Mouse (Mus musculus) liver, embryonic 16.5 days (tissue): ENCODE results near the gene Atxn10. TPM values are rescaled to one million over a fixed set of nuclear protein-coding genes. Genes with fewer than 3 reads are reported as not detected.

Experiments used
- ATAC-seq: fragments of 200-750 bp; cut with Nextera tagmentation; 2 replicates; pipeline ENCODE4 v1.8.0; 2017; ENCODE audit warnings: low read depth, mild to moderate bottlenecking, moderate number of reproducible peaks, moderate library complexity
- H3K27ac ChIP-seq: fragments of 300-500 bp; sonication (generic); 2 replicates; pipeline ENCODE4 v1.5.1; 2014; ENCODE audit warnings: mild to moderate bottlenecking, low read length
- H3K27me3 ChIP-seq: fragments of 300-500 bp; sonication (generic); 2 replicates; pipeline ENCODE4 v1.6.1; 2014; ENCODE audit warnings: low read depth, low read length, mixed read lengths; ENCODE audit not compliant: control insufficient read depth, insufficient read depth
- H3K36me3 ChIP-seq: fragments of 300-500 bp; sonication (generic); 2 replicates; pipeline ENCODE4 v1.6.1; 2014; ENCODE audit warnings: mild to moderate bottlenecking; ENCODE audit not compliant: control insufficient read depth, insufficient read depth
- H3K4me1 ChIP-seq: fragments of 300-500 bp; sonication (generic); 2 replicates; pipeline ENCODE4 v1.6.1; 2014; ENCODE audit warnings: low read depth, low read length, mixed read lengths; ENCODE audit not compliant: control insufficient read depth
- H3K4me2 ChIP-seq: fragments of 300-500 bp; sonication (generic); 2 replicates; pipeline ENCODE4 v1.6.1; 2014; ENCODE audit warnings: low read depth, low read length, mixed read lengths
- H3K4me3 ChIP-seq: fragments of 300-500 bp; sonication (generic); 2 replicates; pipeline ENCODE4 v1.5.1; 2014; ENCODE audit warnings: low read depth, mild to moderate bottlenecking, low read length
- H3K9ac ChIP-seq: fragments of 300-500 bp; sonication (generic); 2 replicates; pipeline ENCODE4 v1.6.1; 2014; ENCODE audit warnings: low read depth, low read length
- H3K9me3 ChIP-seq: fragments of 300-500 bp; sonication (generic); replicated peaks from 2 replicates; pipeline ENCODE4 v1.6.1; 2016; ENCODE audit warnings: low read length; ENCODE audit not compliant: control insufficient read depth
- WGBS: fragments of 180-500 bp; shearing (Covaris S2); extraction: QIAGEN DNeasy Blood & Tissue Kit; methylation state at CpG from one replicate; pipeline ENCODE4 v1.1.7; 2014; ENCODE audit not compliant: insufficient replicate concordance; 5-methylcytosine and 5-hydroxymethylcytosine counted together
- polyA plus RNA-seq: library from polyadenylated mRNA; unstranded; fragments of >200 nt; fragmentation: Nextera tagmentation; extraction: Ambion mirVana; gene quantifications from 2 replicates; pipeline ENCODE4 v1.2.1, GENCODE M21; 2015

The Atxn10 gene
- polyA plus RNA-seq, result 93.1 and 96.3 TPM in 2 replicates

DNA sequence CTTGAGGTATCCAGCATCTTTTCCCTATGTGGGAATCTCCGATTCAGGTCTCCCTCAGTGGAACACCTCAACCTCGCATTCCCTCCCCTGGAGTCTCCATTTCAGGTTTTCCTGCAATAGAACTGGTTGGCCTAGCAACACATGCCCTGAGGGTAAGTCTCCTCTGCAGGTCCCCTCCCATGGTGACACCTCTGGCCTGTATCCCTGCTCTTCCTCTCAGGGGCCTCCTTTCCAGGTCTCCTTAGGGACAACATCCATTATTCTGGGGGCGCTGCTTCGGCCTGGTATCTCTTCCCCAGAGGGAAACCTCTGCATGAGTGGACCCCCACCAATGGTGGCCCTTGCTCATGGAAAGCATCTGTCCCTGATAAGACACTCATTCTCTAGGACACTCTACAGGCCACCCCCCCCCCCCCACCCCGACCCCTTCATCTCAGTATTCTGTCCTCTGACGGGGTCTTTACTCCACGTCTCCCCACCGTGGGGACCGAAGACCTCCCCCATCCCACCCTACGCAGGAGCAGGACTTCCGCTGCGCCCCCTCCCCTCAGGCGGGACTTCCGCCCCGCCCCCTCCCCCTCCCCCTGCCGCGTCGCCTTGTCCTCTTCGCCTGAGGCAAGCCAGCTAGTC, at the start of gene Atxn10:
TSS of gene Atxn10 (plus strand) at position 575 of the 630 bp plus-strand sequence.
- WGBS, result 18% methylated on average over 14 of the region's 19 CpGs
- Histone ChIP-seq H3K4me3 (peak within 1 kb of the TSS; percentile 83), H3K4me1 (peaks cover 16% of the 10 kb centered on the region), H3K9me3 (no peaks in the 10 kb centered on the region), H3K36me3 (no peaks in the 10 kb centered on the region), H3K4me2 (peak within 1 kb of the TSS; percentile 73), H3K9ac (peak within 1 kb of the TSS; percentile 83), H3K27me3 (no peaks in the 10 kb centered on the region), H3K27ac (peak within 1 kb of the TSS; percentile 92)
- no peak for ATAC-seq

DNA sequence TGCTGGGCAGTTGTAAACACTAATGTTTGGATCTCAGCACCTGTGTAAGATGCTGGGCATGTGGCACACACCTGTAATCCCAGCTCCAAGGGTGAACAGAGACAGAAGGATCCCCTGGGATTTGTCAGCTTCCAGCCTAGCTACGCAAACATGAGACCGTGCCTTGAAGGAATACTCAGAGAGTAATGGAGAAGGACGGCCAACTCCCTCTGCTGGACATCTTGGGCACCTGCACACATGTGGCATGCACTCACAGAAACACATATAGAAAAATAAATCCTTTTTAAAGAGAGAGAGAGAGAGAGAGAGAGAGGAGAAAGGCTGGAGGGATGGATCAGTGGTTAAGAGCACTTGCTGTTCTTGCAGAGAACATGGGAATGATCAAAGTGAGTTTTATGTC, 41.4 kb upstream of the Atxn10 start:
- 80% methylated on average over 3 of the region's 3 CpGs for WGBS
- Histone ChIP-seq H3K27ac (no peak overlapping the region), H3K36me3 (no peaks in the 10 kb centered on the region), H3K4me2 (no peak overlapping the region), H3K9ac (no peak overlapping the region), H3K4me3 (no peak overlapping the region), H3K27me3 (no peaks in the 10 kb centered on the region), H3K4me1 (no peaks in the 10 kb centered on the region; the same call in 1 of the 2 replicates), H3K9me3 (no peaks in the 10 kb centered on the region)
- no peak for ATAC-seq

DNA sequence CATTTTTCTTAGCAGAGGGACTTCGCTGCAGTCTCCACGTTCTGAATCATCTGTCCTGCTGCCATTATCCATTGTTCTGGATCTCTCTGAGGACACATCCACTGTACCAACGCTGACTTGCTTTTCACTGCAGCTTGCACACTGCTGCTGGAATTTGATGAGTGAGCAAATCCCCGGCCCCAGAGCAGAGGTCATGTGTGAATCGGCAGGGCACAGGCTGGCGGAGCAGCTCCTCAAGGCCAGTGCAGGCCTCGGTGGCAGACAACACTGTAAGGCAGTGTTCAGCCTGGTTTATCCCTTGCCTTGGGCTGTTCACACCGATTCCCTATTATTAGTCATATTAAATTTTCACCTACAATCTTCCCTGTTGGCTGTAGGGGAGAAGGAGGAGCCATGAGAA, 40.5 kb upstream of the Atxn10 start:
- Histone ChIP-seq H3K4me3 (no peak overlapping the region), H3K27me3 (no peaks in the 10 kb centered on the region), H3K36me3 (no peaks in the 10 kb centered on the region), H3K9ac (no peak overlapping the region), H3K9me3 (no peaks in the 10 kb centered on the region), H3K4me2 (no peak overlapping the region), H3K27ac (no peak overlapping the region), H3K4me1 (no peaks in the 10 kb centered on the region; the same call in 1 of the 2 replicates)
- WGBS, result 53% methylated on average over 8 of the region's 8 CpGs
- no peak for ATAC-seq

DNA sequence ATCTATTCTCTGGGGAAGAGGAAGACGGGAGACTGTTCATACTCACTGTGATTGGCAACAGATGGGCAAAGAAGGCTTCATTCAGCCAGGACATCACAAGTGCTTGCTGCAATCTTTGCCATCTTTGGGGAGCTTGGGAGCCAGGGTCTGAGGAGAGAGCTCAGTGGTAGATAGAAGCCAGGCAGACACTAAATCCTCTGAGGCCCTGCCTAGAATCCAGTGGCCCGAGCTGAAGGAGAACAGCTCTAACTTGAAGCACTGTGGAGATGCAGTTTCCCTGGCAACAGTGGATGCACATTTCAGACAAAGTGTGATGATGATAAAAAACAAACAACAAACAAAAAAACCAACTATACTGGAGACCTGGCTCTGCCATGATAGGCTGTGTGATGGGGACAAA, 40.1 kb upstream of the Atxn10 start:
- H3K4me1 ChIP-seq, result no peaks in the 10 kb centered on the region; the same call in 1 of the 2 replicates
- H3K9ac ChIP-seq, result no peak overlapping the region
- H3K36me3 ChIP-seq, result no peaks in the 10 kb centered on the region
- H3K27ac ChIP-seq, result 0 out of 2 replicates have a peak overlapping the region, but pooled peaks have one; percentile 29
- ATAC-seq, result no peak
- no peaks in the 10 kb centered on the region for H3K27me3 ChIP-seq
- H3K9me3 ChIP-seq, result no peaks in the 10 kb centered on the region
- H3K4me3 ChIP-seq, result no peak overlapping the region
- 55% methylated on average over 2 of the region's 2 CpGs for WGBS
- H3K4me2 ChIP-seq, result no peak overlapping the region

DNA sequence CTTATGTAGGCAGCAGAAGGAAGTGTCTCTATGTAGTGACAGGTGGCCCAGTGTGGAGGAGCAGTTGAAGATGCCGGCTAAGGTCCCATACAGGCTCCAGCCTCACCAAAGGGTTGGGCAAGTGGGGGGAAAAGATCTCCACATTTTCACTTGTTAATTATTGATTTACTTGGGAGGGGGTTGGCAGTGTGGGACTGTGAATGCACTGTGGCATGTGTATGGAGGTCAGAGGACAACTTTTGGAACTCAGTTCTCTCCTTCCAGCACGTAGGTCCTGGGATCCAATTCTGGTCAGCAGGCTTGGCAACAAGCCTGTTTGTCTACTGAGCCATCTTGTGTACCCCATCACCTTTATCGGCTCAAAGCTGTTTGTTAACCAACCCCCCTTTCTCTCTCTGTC, 39.5 kb upstream of the Atxn10 start:
- H3K4me2 ChIP-seq, result no peak overlapping the region
- 0 out of 2 replicates have a peak overlapping the region, but pooled peaks have one; percentile 29 for H3K27ac ChIP-seq
- H3K4me3 ChIP-seq, result no peak overlapping the region
- ATAC-seq, result peak; percentile 89
- H3K36me3 ChIP-seq, result no peaks in the 10 kb centered on the region
- H3K4me1 ChIP-seq, result no peaks in the 10 kb centered on the region; the same call in 1 of the 2 replicates
- no peak overlapping the region for H3K9ac ChIP-seq
- WGBS, result 57% methylated on average over 3 of the region's 3 CpGs
- H3K27me3 ChIP-seq, result no peaks in the 10 kb centered on the region
- no peaks in the 10 kb centered on the region for H3K9me3 ChIP-seq

DNA sequence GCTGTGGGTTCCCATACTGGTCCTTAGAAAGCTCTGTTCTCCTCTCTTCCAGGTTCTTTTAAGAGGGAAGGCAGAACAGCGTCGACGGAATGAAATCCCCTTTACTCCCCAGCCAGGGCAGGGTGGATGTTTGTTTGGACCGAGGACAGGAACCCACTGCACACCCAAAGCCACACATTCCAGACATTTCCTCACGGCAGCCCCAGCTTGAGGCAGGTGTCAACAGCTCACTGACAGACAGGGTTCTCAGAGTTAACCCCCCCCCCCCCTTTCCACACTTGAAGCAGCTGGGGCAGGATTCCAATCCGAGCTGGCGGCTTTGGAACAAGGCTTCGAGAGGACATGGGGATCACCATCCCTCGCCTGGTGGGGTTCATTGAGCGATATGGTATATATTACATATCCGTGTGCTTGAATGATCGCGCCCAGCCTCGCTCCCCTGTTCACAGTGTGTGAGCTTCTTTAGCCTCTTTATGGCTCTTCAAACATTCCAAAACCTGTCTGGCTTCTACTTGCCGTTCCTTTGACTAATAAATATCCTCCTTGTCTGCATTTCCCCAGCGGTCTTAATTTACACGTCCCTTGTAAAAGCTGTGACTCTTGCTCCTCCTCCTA, 37.8 kb upstream of the Atxn10 start:
- Histone ChIP-seq H3K4me2 (no peak overlapping the region), H3K9me3 (no peaks in the 10 kb centered on the region), H3K36me3 (no peaks in the 10 kb centered on the region), H3K4me3 (no peak overlapping the region), H3K27me3 (no peaks in the 10 kb centered on the region), H3K27ac (no peak overlapping the region), H3K9ac (no peak overlapping the region), H3K4me1 (no peaks in the 10 kb centered on the region; the same call in 1 of the 2 replicates)
- WGBS, result 51% methylated on average over 17 of the region's 17 CpGs
- no peak for ATAC-seq

DNA sequence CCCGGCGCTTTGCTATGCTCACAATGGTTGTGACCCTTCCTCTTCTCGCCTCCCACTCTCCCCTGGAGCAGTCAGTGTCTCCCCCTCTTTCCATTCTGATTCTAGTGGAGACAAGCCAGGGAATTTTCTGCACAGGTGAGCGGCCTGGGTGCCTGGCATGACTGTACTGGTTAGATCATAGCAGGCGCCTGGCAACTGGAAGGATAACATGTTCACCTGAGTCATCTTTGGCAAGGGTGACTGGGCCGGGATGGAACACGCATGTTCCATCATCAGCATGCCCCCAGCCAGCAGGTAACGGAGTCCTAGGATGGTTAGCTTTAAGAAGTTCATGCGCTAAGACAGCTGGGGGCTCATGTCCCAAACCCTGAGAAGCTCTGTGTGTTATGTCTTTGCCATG, 37.1 kb upstream of the Atxn10 start:
- H3K4me2 ChIP-seq, result no peak overlapping the region
- H3K27me3 ChIP-seq, result no peaks in the 10 kb centered on the region
- no peak overlapping the region for H3K27ac ChIP-seq
- H3K4me3 ChIP-seq, result no peak overlapping the region
- H3K4me1 ChIP-seq, result no peaks in the 10 kb centered on the region; the same call in 1 of the 2 replicates
- no peak for ATAC-seq
- H3K9me3 ChIP-seq, result no peaks in the 10 kb centered on the region
- no peaks in the 10 kb centered on the region for H3K36me3 ChIP-seq
- no peak overlapping the region for H3K9ac ChIP-seq
- WGBS, result 70% methylated on average over 9 of the region's 9 CpGs

DNA sequence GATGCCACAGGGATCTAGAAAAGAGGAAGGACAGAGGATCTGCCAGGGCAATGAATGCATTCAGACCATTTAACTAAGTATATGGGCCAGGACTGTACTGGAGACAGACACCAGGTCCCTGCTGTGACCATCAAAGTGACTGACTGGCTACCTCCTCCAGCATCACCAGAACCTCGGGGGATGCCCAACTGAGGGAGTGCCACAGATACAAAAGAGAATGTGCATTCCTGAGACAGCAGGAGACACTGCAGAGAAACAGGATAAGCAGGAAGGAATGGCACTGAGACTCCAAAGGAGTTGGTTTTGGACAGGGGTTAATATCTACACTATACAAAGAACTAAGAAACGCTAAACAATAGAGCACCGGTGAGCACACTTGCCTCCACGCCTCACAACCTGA, 32.8 kb upstream of the Atxn10 start:
- Histone ChIP-seq H3K4me3 (no peak overlapping the region), H3K36me3 (no peaks in the 10 kb centered on the region), H3K9ac (no peak overlapping the region), H3K9me3 (peaks cover 3% of the 10 kb centered on the region; the same call in 1 of the 2 replicates), H3K27me3 (no peaks in the 10 kb centered on the region), H3K27ac (no peak overlapping the region), H3K4me2 (no peak overlapping the region), H3K4me1 (no peaks in the 10 kb centered on the region)
- no peak for ATAC-seq
- WGBS, result 72% methylated on average over 4 of the region's 4 CpGs

DNA sequence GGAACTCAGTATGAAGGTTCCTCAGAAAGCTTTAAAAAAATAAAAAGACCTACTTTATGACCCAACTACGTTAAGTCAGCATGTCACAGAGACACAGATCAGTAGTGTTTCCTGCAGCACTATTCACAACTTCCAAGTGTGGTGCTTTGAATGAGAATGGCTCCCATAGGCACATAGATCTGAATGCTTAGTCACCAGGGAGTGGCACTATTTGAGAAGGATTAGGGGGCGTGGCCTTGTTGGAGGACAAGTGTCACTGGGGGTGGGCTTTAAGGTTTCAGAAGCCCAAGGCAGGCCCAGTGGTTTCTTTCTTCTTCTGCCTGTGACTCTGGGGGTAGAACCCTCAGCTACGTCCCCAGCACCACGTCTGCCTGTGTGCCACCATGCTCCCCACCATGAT, 32.1 kb upstream of the Atxn10 start:
- no peak overlapping the region for H3K27ac ChIP-seq
- WGBS, result 65% methylated on average over 4 of the region's 4 CpGs

More for the DNA sequence above, 32.1 kb upstream of the Atxn10 start:
- no peak overlapping the region for H3K9ac ChIP-seq
- no peak for ATAC-seq
- no peaks in the 10 kb centered on the region for H3K4me1 ChIP-seq
- no peak overlapping the region for H3K4me3 ChIP-seq
- H3K27me3 ChIP-seq, result no peaks in the 10 kb centered on the region
- no peak overlapping the region for H3K4me2 ChIP-seq
- peaks cover 3% of the 10 kb centered on the region; the same call in 1 of the 2 replicates for H3K9me3 ChIP-seq
- H3K36me3 ChIP-seq, result no peaks in the 10 kb centered on the region
